Mouse (Mus musculus): ENCODE measurements at regions not wholly inside any gene's neighbourhood (a gene's known extent, or its start where the extent isn't known, plus 50 kb on each side); places are given as distances from the start of the nearest gene placed in this dataset.

- Histone ChIP-seq H3K9me3 (ENCODE audit: control insufficient read depth, low read length) (no peaks in the 10 kb centered on the region), H3K27ac (ENCODE audit: low read length) (no peak overlapping the region), H3K9ac (ENCODE audit: low read length) (no peak overlapping the region), H3K4me2 (ENCODE audit: low read depth, low read length) (no peak overlapping the region), H3K4me3 (ENCODE audit: low read length) (no peak overlapping the region), H3K36me3 (ENCODE audit: control insufficient read depth, insufficient read depth, low read length) (no peaks in the 10 kb centered on the region), H3K27me3 (ENCODE audit: control insufficient read depth, insufficient read depth, low read depth, low read length) (no peaks in the 10 kb centered on the region), H3K4me1 (replicated peaks; ENCODE audit: control insufficient read depth, insufficient read depth, low read length) (no peaks in the 10 kb centered on the region)
- WGBS: 51% methylated on average over 13 of the region's 13 CpGs
- no peak for ATAC-seq (ENCODE audit: low read depth)
Measured at GRCm38 (mm10) chr12:106453491-106453890, 443.5 kb downstream of the Vrk1 start.

DNA sequence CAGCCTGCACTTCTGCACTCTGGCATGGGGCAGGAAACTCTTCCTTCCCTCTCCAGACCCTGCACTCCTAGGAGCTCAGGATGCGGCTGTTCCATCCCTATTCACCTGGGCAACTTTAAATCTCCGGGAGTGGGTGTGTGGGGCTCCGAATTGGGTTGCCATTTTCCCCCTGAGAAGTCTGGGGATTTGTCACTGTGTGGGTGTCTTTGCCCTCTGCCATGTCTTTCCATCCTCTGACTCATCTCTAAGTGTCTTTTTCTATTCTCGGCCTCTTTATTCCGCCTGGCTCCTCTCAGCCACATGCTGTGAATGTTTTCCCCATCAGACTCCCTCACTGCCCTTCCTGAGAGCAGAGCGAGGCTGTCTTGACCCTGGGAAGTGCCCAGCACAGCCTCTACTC lies 448.2 kb downstream of the Vrk1 start:
- Histone ChIP-seq H3K9me3 (ENCODE audit: control insufficient read depth, low read length) (no peaks in the 10 kb centered on the region), H3K27ac (ENCODE audit: low read length) (no peak overlapping the region), H3K9ac (ENCODE audit: low read length) (no peak overlapping the region), H3K4me2 (ENCODE audit: low read depth, low read length) (no peak overlapping the region), H3K4me1 (replicated peaks; ENCODE audit: control insufficient read depth, insufficient read depth, low read length) (no peaks in the 10 kb centered on the region), H3K4me3 (ENCODE audit: low read length) (no peak overlapping the region), H3K27me3 (ENCODE audit: control insufficient read depth, insufficient read depth, low read depth, low read length) (no peaks in the 10 kb centered on the region), H3K36me3 (ENCODE audit: control insufficient read depth, insufficient read depth, low read length) (no peaks in the 10 kb centered on the region)
- ATAC-seq (ENCODE audit: low read depth): no peak
- WGBS: 55% methylated on average over 6 of the region's 6 CpGs

- no peak overlapping the region for H3K4me3 ChIP-seq (ENCODE audit: low read length)
- WGBS: 82% methylated on average over 7 of the region's 7 CpGs
Measured at GRCm38 (mm10) chr12:106460650-106461049, 450.6 kb downstream of the Vrk1 start.

DNA sequence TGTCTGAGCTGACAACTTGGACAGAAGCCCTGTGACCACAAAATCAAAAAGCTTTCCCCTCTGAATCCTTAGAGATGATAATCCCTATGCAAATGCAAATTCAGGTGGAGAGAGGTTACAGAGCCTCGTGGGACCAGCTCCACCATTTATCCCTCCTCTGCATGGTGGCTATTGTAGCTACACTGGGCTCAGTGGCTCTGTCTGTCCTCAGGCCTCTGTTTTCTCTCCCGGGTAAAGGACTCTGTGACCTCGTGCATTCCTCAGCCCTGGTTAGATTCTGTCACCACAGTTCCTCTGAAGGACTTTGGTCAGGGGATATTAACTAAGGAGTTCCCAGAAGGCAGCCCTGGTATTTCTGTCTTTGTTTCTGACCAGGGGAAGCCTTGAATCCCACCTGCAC lies 452.3 kb downstream of the Vrk1 start:
- WGBS: 32% methylated on average over 3 of the region's 3 CpGs
- H3K9me3 ChIP-seq (ENCODE audit: control insufficient read depth, low read length): no peaks in the 10 kb centered on the region
- H3K9ac ChIP-seq (ENCODE audit: low read length): no peak overlapping the region
- no peaks in the 10 kb centered on the region for H3K36me3 ChIP-seq (ENCODE audit: control insufficient read depth, insufficient read depth, low read length)
- H3K4me2 ChIP-seq (ENCODE audit: low read depth, low read length): no peak overlapping the region
- ATAC-seq (ENCODE audit: low read depth): no peak
- no peak overlapping the region for H3K27ac ChIP-seq (ENCODE audit: low read length)
- H3K4me3 ChIP-seq (ENCODE audit: low read length): no peak overlapping the region
- H3K4me1 ChIP-seq (replicated peaks; ENCODE audit: control insufficient read depth, insufficient read depth, low read length): no peaks in the 10 kb centered on the region
- H3K27me3 ChIP-seq (ENCODE audit: control insufficient read depth, insufficient read depth, low read depth, low read length): no peaks in the 10 kb centered on the region

More at GRCm38 (mm10) chr12:106460650-106461049, 450.6 kb downstream of the Vrk1 start:
- Histone ChIP-seq H3K4me2 (ENCODE audit: low read depth, low read length) (no peak overlapping the region), H3K4me1 (replicated peaks; ENCODE audit: control insufficient read depth, insufficient read depth, low read length) (no peaks in the 10 kb centered on the region), H3K9me3 (ENCODE audit: control insufficient read depth, low read length) (no peaks in the 10 kb centered on the region), H3K36me3 (ENCODE audit: control insufficient read depth, insufficient read depth, low read length) (no peaks in the 10 kb centered on the region), H3K27me3 (ENCODE audit: control insufficient read depth, insufficient read depth, low read depth, low read length) (no peaks in the 10 kb centered on the region), H3K9ac (ENCODE audit: low read length) (no peak overlapping the region), H3K27ac (ENCODE audit: low read length) (no peak overlapping the region)
- no peak for ATAC-seq (ENCODE audit: low read depth)

GRCm38 (mm10) chr12:106464701-106465100 lies 454.7 kb downstream of the Vrk1 start:
- Histone ChIP-seq H3K9me3 (ENCODE audit: control insufficient read depth, low read length) (no peaks in the 10 kb centered on the region), H3K4me3 (ENCODE audit: low read length) (no peak overlapping the region), H3K36me3 (ENCODE audit: control insufficient read depth, insufficient read depth, low read length) (no peaks in the 10 kb centered on the region), H3K9ac (ENCODE audit: low read length) (no peak overlapping the region), H3K4me1 (replicated peaks; ENCODE audit: control insufficient read depth, insufficient read depth, low read length) (no peaks in the 10 kb centered on the region), H3K4me2 (ENCODE audit: low read depth, low read length) (no peak overlapping the region), H3K27me3 (ENCODE audit: control insufficient read depth, insufficient read depth, low read depth, low read length) (no peaks in the 10 kb centered on the region), H3K27ac (ENCODE audit: low read length) (no peak overlapping the region)
- ATAC-seq (ENCODE audit: low read depth): no peak
- WGBS: 10% methylated on average over 11 of the region's 11 CpGs

DNA sequence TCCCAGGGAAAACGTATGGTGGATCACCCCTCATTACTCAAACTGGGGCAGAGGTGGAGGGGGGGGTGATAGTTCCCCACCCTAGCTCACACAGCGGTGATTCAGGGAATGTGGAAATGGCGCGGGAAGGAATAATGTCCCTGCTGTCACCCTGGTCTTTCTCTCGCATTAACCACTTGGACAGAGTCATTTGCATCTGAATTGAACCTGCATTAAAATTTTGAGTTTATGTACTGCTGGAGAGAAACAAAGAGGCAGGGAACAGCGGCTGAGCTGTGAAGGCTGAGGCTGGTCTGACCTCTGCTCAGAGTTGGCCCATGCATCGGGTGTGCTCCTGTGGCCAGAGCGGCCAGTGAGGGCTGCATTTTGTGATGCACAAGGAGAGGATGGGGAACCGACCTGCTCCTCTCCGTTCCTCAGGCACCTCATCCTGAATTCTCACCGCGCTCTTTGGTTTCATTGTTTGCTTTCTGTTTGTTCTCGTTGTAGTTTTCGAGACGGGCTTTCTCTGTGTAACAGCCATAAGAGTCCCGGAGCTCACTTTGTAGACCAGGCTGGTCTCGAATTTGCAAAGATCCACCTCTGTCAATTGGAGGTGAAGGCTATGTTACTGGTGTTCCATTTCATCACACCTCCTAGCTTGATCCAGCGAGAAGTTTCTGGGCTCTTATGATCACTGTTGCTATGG lies 458.3 kb downstream of the Vrk1 start:
- H3K27me3 ChIP-seq (ENCODE audit: control insufficient read depth, insufficient read depth, low read depth, low read length): no peaks in the 10 kb centered on the region
- no peak overlapping the region for H3K4me2 ChIP-seq (ENCODE audit: low read depth, low read length)
- no peaks in the 10 kb centered on the region for H3K36me3 ChIP-seq (ENCODE audit: control insufficient read depth, insufficient read depth, low read length)
- ATAC-seq (ENCODE audit: low read depth): no peak
- no peaks in the 10 kb centered on the region for H3K4me1 ChIP-seq (replicated peaks; ENCODE audit: control insufficient read depth, insufficient read depth, low read length)
- H3K27ac ChIP-seq (ENCODE audit: low read length): no peak overlapping the region
- no peak overlapping the region for H3K9ac ChIP-seq (ENCODE audit: low read length)
- WGBS: 51% methylated on average over 18 of the region's 18 CpGs
- no peak overlapping the region for H3K4me3 ChIP-seq (ENCODE audit: low read length)
- no peaks in the 10 kb centered on the region for H3K9me3 ChIP-seq (ENCODE audit: control insufficient read depth, low read length)

DNA sequence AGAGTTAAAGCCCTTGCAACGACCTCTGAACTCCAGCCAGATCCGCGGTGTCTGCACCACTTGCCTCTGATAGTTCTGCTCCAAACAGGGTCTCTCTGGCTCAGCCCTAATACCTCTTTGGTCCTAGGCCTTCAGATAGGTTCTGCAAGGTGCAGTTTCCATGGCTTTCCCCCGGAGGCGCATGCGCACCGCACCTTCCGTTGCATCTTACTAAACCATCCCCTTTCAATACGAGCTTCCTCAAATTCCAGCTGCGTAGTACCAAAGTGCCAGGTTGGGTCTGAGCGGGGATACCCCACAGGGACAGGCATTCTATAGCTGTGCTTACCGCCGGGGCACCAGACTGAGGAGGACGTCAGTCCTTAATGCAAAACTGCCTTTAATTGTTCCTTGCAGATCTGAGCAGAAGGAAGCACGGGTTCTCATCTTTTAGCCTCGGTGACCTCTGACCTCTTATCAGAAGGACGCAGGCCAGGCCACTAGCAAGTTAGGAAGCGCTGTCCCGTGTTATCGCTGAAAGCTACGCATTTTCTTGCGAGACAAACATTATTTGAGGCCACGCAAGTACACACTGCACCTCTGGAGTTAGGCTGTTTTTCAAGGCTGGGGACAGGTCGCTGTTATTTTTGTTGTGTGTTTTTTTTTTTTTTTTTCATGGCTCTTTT lies 464.6 kb downstream of the Vrk1 start:
- H3K9me3 ChIP-seq (ENCODE audit: control insufficient read depth, low read length): no peaks in the 10 kb centered on the region
- H3K27ac ChIP-seq (ENCODE audit: low read length): no peak overlapping the region
- H3K4me3 ChIP-seq (ENCODE audit: low read length): no peak overlapping the region
- peaks cover 41% of the 10 kb centered on the region for H3K27me3 ChIP-seq (ENCODE audit: control insufficient read depth, insufficient read depth, low read depth, low read length)
- H3K9ac ChIP-seq (ENCODE audit: low read length): no peak overlapping the region
- no peak overlapping the region for H3K4me2 ChIP-seq (ENCODE audit: low read depth, low read length)
- 9% methylated on average over 24 of the region's 24 CpGs for WGBS
- no peaks in the 10 kb centered on the region for H3K36me3 ChIP-seq (ENCODE audit: control insufficient read depth, insufficient read depth, low read length)
- no peaks in the 10 kb centered on the region for H3K4me1 ChIP-seq (replicated peaks; ENCODE audit: control insufficient read depth, insufficient read depth, low read length)
- no peak for ATAC-seq (ENCODE audit: low read depth)

DNA sequence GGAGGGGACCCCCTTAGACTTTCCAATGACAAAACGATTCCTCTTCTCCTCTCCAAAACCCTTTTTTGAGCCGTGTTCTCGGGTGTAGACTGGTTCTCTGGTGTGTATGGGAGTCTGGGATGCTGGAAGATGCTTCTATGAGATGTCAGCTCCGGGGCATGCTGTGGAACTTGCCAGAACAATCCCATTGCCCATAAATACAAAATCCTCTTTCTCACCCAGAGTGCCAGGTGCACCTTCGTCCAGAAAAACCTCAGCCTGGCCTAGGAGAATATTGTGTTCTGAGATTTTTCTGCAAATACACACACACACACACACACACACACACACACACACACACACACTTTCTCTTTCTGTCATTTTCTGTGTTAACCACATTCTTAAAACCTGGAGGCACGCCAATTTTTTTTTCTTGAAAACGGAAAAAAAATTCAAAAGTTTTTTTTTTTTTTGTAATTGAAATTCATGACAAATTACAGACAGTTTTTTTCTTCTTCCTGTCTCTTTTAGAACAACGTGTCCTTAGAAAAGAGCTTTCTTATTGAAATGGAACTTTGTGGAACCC lies 465.5 kb downstream of the Vrk1 start:
- no peaks in the 10 kb centered on the region for H3K9me3 ChIP-seq (ENCODE audit: control insufficient read depth, low read length)
- no peak overlapping the region for H3K4me3 ChIP-seq (ENCODE audit: low read length)
- H3K4me2 ChIP-seq (ENCODE audit: low read depth, low read length): no peak overlapping the region
- H3K36me3 ChIP-seq (ENCODE audit: control insufficient read depth, insufficient read depth, low read length): no peaks in the 10 kb centered on the region
- no peak for ATAC-seq (ENCODE audit: low read depth)
- no peak overlapping the region for H3K9ac ChIP-seq (ENCODE audit: low read length)
- H3K27me3 ChIP-seq (ENCODE audit: control insufficient read depth, insufficient read depth, low read depth, low read length): peaks cover 48% of the 10 kb centered on the region
- H3K27ac ChIP-seq (ENCODE audit: low read length): no peak overlapping the region
- no peaks in the 10 kb centered on the region for H3K4me1 ChIP-seq (replicated peaks; ENCODE audit: control insufficient read depth, insufficient read depth, low read length)
- 45% methylated on average over 8 of the region's 8 CpGs for WGBS

DNA sequence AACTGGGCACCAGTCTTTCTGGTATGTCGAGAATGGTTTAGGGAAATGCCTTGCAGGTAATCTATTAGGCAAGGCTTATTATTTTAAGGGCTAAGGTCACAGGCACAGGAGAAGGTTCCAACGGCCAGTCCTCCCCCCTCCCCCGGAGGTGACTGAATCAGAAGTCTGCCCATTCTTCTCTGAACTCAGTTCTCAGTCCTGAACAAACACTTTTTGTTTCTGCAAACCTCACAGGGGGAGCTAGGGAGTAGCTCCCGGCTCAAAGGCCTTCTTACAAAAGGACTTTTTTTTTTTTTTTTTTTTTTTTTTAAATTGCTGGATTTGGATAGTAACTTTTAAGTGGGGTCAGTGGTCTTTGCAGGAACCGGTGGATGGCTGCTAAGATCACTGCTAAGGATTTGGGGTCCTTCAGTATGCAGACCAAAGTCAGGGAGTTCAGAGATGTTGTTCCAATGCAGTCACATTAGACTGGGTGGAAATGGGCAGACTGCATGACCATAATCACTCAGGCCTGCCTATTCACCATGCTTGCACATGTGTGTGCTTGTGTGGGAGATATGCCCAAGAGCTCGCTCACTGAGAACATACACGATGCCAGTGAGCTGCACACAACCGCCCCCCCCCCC lies 467.1 kb downstream of the Vrk1 start:
- Histone ChIP-seq H3K4me1 (replicated peaks; ENCODE audit: control insufficient read depth, insufficient read depth, low read length) (no peaks in the 10 kb centered on the region), H3K27ac (ENCODE audit: low read length) (no peak overlapping the region), H3K4me2 (ENCODE audit: low read depth, low read length) (no peak overlapping the region), H3K4me3 (ENCODE audit: low read length) (no peak overlapping the region), H3K9ac (ENCODE audit: low read length) (no peak overlapping the region), H3K36me3 (ENCODE audit: control insufficient read depth, insufficient read depth, low read length) (no peaks in the 10 kb centered on the region), H3K27me3 (ENCODE audit: control insufficient read depth, insufficient read depth, low read depth, low read length) (peaks cover 64% of the 10 kb centered on the region), H3K9me3 (ENCODE audit: control insufficient read depth, low read length) (no peaks in the 10 kb centered on the region)
- WGBS: 20% methylated on average over 8 of the region's 8 CpGs
- ATAC-seq (ENCODE audit: low read depth): no peak

Data from lung, embryonic 16.5 days (tissue).